ENCODE assay signal across 21 mouse cellular contexts in genomic region chr11:93490211-93490820, GRCm38 (mm10).
DNase-seq lines count a peak whose midpoint lies in the region; ATAC-seq and TF ChIP-seq lines count a peak whose summit lies in the region.
"Had no signal": no experiment of that assay in that cellular context is flagged by ENCODE, and none has a peak within 500 bp of the region (broad histone marks: within the 10 kb centered on the region; RNA-seq: fewer than 3 reads in every experiment).

No protein-coding gene starts in this region.

- peak overlapping the region; percentile 85 for H3K27ac ChIP-seq in left cerebral cortex, adult 2 months
- H3K27ac ChIP-seq in cerebellum, adult 2 months (ENCODE audit: insufficient read depth, low read length) = peak overlapping the region; percentile 97
- no peak overlapping the region for H3K27ac ChIP-seq in hindbrain, embryonic 13.5 days
- H3K27ac ChIP-seq: embryonic facial prominence, embryonic 12.5 days; heart, embryonic 15.5 days; hindbrain, postnatal 0 days had no signal

- DNase-seq in cerebellum, postnatal 4 days (ENCODE audit: low spot score in 2 of 2) = no peak
- DNase-seq in left cerebral cortex, adult 2 months (ENCODE audit: extremely low spot score in 1 of 2, low spot score in 2 of 2) = peak; percentile 13 to 54
- no peak for DNase-seq in left cerebral cortex, adult 11 months (ENCODE audit: low spot score)
- DNase-seq in cerebellum, adult 2 months = peak; percentile 93 to 96
- DNase-seq in cerebellum, postnatal 36 days = peak; percentile 87 to 91
- DNase-seq in lung, adult 2 months = no peak
- DNase-seq: adrenal gland, postnatal 10 days; gastrocnemius, postnatal 10 days; heart, adult 18-20 months; lung, adult 18-20 months; lung, postnatal 36 days; thymus, adult 18-20 months had no signal

- no peak overlapping the region for H3K9ac ChIP-seq in hindbrain, embryonic 13.5 days
- H3K9ac ChIP-seq: embryonic facial prominence, embryonic 12.5 days; heart, embryonic 15.5 days had no signal

- H3K27me3 ChIP-seq in cerebellum, adult 2 months (ENCODE audit: control insufficient read depth, insufficient read depth, low read length) = no peaks in the 10 kb centered on the region
- no peaks in the 10 kb centered on the region for H3K27me3 ChIP-seq in hindbrain, embryonic 13.5 days
- H3K27me3 ChIP-seq: embryonic facial prominence, embryonic 12.5 days; heart, embryonic 15.5 days had no signal

- peaks cover 39% of the 10 kb centered on the region; the same call in 1 of the 2 replicates for H3K4me1 ChIP-seq in cerebellum, adult 2 months (ENCODE audit: control insufficient read depth, insufficient read depth, low read length)
- H3K4me1 ChIP-seq in lung, adult 2 months (ENCODE audit: control insufficient read depth, insufficient read depth, low read length) = no peaks in the 10 kb centered on the region
- peaks cover 8% of the 10 kb centered on the region for H3K4me1 ChIP-seq in hindbrain, embryonic 13.5 days (replicated peaks)
- H3K4me1 ChIP-seq: embryonic facial prominence, embryonic 12.5 days; heart, embryonic 15.5 days had no signal

- 14% methylated on average over 11 of the region's 11 CpGs for WGBS in cerebellum, adult 2 months
- 78% methylated on average over 11 of the region's 11 CpGs for WGBS in lung, adult 2 months
- 85% methylated on average over 11 of the region's 11 CpGs for WGBS in hindbrain, embryonic 13.5 days

- no peak overlapping the region for H3K4me3 ChIP-seq in left cerebral cortex, adult 2 months
- H3K4me3 ChIP-seq in cerebellum, adult 2 months (replicated peaks; ENCODE audit: insufficient read depth, low read depth, low read length) = no peak overlapping the region
- H3K4me3 ChIP-seq in lung, adult 2 months (replicated peaks; ENCODE audit: extremely low read depth, low read depth, low read length) = no peak overlapping the region
- H3K4me3 ChIP-seq in hindbrain, embryonic 13.5 days = no peak overlapping the region
- H3K4me3 ChIP-seq: embryonic facial prominence, embryonic 12.5 days; heart, embryonic 15.5 days had no signal

- no peak overlapping the region for H3K4me2 ChIP-seq in hindbrain, embryonic 13.5 days
- H3K4me2 ChIP-seq: embryonic facial prominence, embryonic 12.5 days; heart, embryonic 15.5 days; liver, embryonic 11.5 days had no signal

- H3K9me3 ChIP-seq in hindbrain, embryonic 13.5 days = no peaks in the 10 kb centered on the region
- H3K9me3 ChIP-seq: embryonic facial prominence, embryonic 12.5 days; heart, embryonic 15.5 days had no signal

- peak; percentile 90; the same call in 1 of the 2 replicates for ATAC-seq in cerebellum, adult (ENCODE audit: insufficient number of reproducible peaks, low FRiP score, low TSS enrichment)
- ATAC-seq in hindbrain, embryonic 13.5 days (ENCODE audit: low FRiP score) = no peak
- ATAC-seq: forebrain, embryonic 14.5 days; hindbrain, postnatal 0 days; intestine, postnatal 0 days; midbrain, embryonic 16.5 days had no signal

- intact Hi-C loops in left cerebral cortex, adult 2 months (cut with DNase I) = loop anchor here (1.0 to 5.0 kb wide), 2 partner anchors 75 to 97 kb away; no protein-coding TSS in a partner anchor

- no peak for TF ChIP-seq CTCF in left cerebral cortex, adult 2 months (IDR thresholded peaks at IDR 0.05)
- no peak for TF ChIP-seq CTCF in cerebellum, adult 2 months (IDR thresholded peaks at IDR 0.05; ENCODE audit: borderline replicate concordance, insufficient read depth, low read depth, low read length)
- TF ChIP-seq CTCF in lung, adult 2 months (IDR thresholded peaks at IDR 0.05; ENCODE audit: insufficient read depth, low read length) = no peak

- no peak for TF ChIP-seq POLR2A in cerebellum, adult 2 months (IDR thresholded peaks at IDR 0.05; ENCODE audit: borderline replicate concordance, insufficient read depth, low read length)
- no peak for TF ChIP-seq POLR2A in lung, adult 2 months (IDR thresholded peaks at IDR 0.05; ENCODE audit: borderline replicate concordance, extremely low read depth, low read depth, low read length)

- H3K36me3 ChIP-seq in hindbrain, embryonic 13.5 days = no peaks in the 10 kb centered on the region
- H3K36me3 ChIP-seq: embryonic facial prominence, embryonic 12.5 days; heart, embryonic 15.5 days had no signal

Comparison
In these comparisons a context has a peak if more than half of its experiments do, and no peak if none do; other contexts are left out.
1. DNase-seq: peak in left cerebral cortex, adult 2 months (2 of 2), cerebellum, adult 2 months (2 of 2) and cerebellum, postnatal 36 days (2 of 2); none in cerebellum, postnatal 4 days (0 of 2), left cerebral cortex, adult 11 months (single experiment) and lung, adult 2 months (single experiment).